Comparison of ENCODE assay signal across 9 mouse cellular contexts in the genomic region with DNA sequence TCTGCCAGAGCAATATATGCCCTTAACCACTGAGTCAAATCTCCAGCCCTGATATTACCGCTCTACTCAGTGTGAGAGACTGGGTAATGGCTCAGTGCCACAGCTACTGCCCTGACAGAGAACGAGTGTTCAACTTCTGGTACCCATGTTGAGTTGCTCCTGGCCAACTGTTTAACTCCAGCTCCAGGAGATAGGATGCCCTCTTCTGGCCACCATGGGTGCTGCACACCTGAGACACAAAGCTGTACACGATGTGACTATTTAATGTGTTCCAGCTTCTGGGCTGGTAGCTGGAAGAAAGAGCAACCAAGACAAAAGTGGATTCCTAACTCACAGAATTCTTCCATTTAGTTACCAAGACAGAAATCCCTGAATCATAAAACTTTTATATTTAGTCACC. TPM values are rescaled to one million over a fixed set of nuclear protein-coding genes. Genes with fewer than 3 reads are reported as not detected.
DNase-seq lines count a peak whose midpoint lies in the region; ATAC-seq and TF ChIP-seq lines count a peak whose summit lies in the region.
"Had no signal": no experiment of that assay in that cellular context is flagged by ENCODE, and none has a peak within 500 bp of the region (broad histone marks: within the 10 kb centered on the region; RNA-seq: fewer than 3 reads in every experiment).

No protein-coding gene starts in this region.

- H3K36me3 ChIP-seq in limb, embryonic 10.5 days: peaks cover 9% of the 10 kb centered on the region
- H3K36me3 ChIP-seq in stomach, postnatal 0 days (ENCODE audit: control insufficient read depth, insufficient read depth, low read length): no peaks in the 10 kb centered on the region
- H3K36me3 ChIP-seq in midbrain, embryonic 11.5 days (ENCODE audit: control insufficient read depth, insufficient read depth, low read length): peaks cover 1% of the 10 kb centered on the region; the same call in 1 of the 2 replicates

- intact Hi-C loops in left cerebral cortex, postnatal 4 days (cut with DNase I): no loop called here

- TF ChIP-seq CTCF in stomach, postnatal 0 days (IDR thresholded peaks at IDR 0.05; ENCODE audit: low read depth): peak; percentile 62

- no peak overlapping the region for H3K9ac ChIP-seq in stomach, postnatal 0 days (ENCODE audit: low read length)
- H3K9ac ChIP-seq in midbrain, embryonic 11.5 days (ENCODE audit: low read length): no peak overlapping the region
- H3K9ac ChIP-seq: embryonic facial prominence, embryonic 15.5 days; limb, embryonic 13.5 days had no signal

- H3K4me2 ChIP-seq in stomach, postnatal 0 days (replicated peaks; ENCODE audit: low read depth): no peak overlapping the region
- no peak overlapping the region for H3K4me2 ChIP-seq in midbrain, embryonic 11.5 days
- H3K4me2 ChIP-seq: embryonic facial prominence, embryonic 15.5 days; limb, embryonic 13.5 days had no signal

- peak; percentile 25 for DNase-seq in left cerebral cortex, postnatal 4 days
- no peak for DNase-seq in left cerebral cortex, adult 11 months (ENCODE audit: low spot score)
- peak; percentile 72 for DNase-seq in T-cell, adult 2 months (ENCODE audit: low spot score)
- peak; percentile 35 for DNase-seq in limb, embryonic 10.5 days (ENCODE audit: low spot score)
- DNase-seq in stomach, postnatal 0 days (ENCODE audit: low spot score): peak; percentile 17
- DNase-seq in gastrocnemius, adult 18-20 months (ENCODE audit: low spot score): no peak
- no peak for DNase-seq in midbrain, embryonic 11.5 days (ENCODE audit: low spot score, missing footprints)

- no peak overlapping the region for H3K27ac ChIP-seq in limb, embryonic 10.5 days
- no peak overlapping the region for H3K27ac ChIP-seq in stomach, postnatal 0 days (replicated peaks)
- no peak overlapping the region for H3K27ac ChIP-seq in midbrain, embryonic 11.5 days (ENCODE audit: low read depth, low read length)
- H3K27ac ChIP-seq: embryonic facial prominence, embryonic 15.5 days; limb, embryonic 13.5 days had no signal

- H3K4me1 ChIP-seq in limb, embryonic 10.5 days: peaks cover 12% of the 10 kb centered on the region
- H3K4me1 ChIP-seq in stomach, postnatal 0 days (replicated peaks; ENCODE audit: control insufficient read depth, insufficient read depth): no peaks in the 10 kb centered on the region
- peaks cover 5% of the 10 kb centered on the region; the same call in 1 of the 2 replicates for H3K4me1 ChIP-seq in midbrain, embryonic 11.5 days (ENCODE audit: control insufficient read depth, insufficient read depth, low read length)

- H3K9me3 ChIP-seq in limb, embryonic 10.5 days (replicated peaks): no peaks in the 10 kb centered on the region
- H3K9me3 ChIP-seq in stomach, postnatal 0 days (ENCODE audit: control insufficient read depth, low read length): no peaks in the 10 kb centered on the region
- no peaks in the 10 kb centered on the region for H3K9me3 ChIP-seq in midbrain, embryonic 11.5 days (ENCODE audit: control insufficient read depth, low read length)
- H3K9me3 ChIP-seq: embryonic facial prominence, embryonic 15.5 days; limb, embryonic 13.5 days had no signal

- H3K4me3 ChIP-seq in limb, embryonic 10.5 days: no peak overlapping the region
- H3K4me3 ChIP-seq in stomach, postnatal 0 days (ENCODE audit: low read depth, low read length): no peak overlapping the region
- H3K4me3 ChIP-seq in midbrain, embryonic 11.5 days (ENCODE audit: low read depth, low read length): no peak overlapping the region
- H3K4me3 ChIP-seq: embryonic facial prominence, embryonic 15.5 days; limb, embryonic 13.5 days had no signal

- no peak for ATAC-seq in stomach, postnatal 0 days (ENCODE audit: low FRiP score, low TSS enrichment)
- no peak for ATAC-seq in midbrain, embryonic 11.5 days (ENCODE audit: low FRiP score)

- TF ChIP-seq EP300 in stomach, postnatal 0 days (optimal IDR thresholded peaks at IDR 0.05): no peak

- H3K27me3 ChIP-seq in limb, embryonic 10.5 days (ENCODE audit: low read depth, poor library complexity, severe bottlenecking): no peaks in the 10 kb centered on the region
- H3K27me3 ChIP-seq in stomach, postnatal 0 days (ENCODE audit: control insufficient read depth, insufficient read depth, low read length): no peaks in the 10 kb centered on the region
- H3K27me3 ChIP-seq in midbrain, embryonic 11.5 days (ENCODE audit: control insufficient read depth, insufficient read depth, low read length): no peaks in the 10 kb centered on the region
- H3K27me3 ChIP-seq: embryonic facial prominence, embryonic 15.5 days; limb, embryonic 13.5 days had no signal

- 90% methylated on average over 3 of the region's 3 CpGs for WGBS in limb, embryonic 10.5 days
- WGBS in stomach, postnatal 0 days: 93% methylated on average over 3 of the region's 3 CpGs
- WGBS in midbrain, embryonic 11.5 days: 86% methylated on average over 3 of the region's 3 CpGs

RNA-seq across cellular contexts. Expression of a gene that starts 2.4 kb away (rescaled TPM):
- 10 to 100 TPM; 20.6 to 27.9 TPM for total RNA-seq in left cerebral cortex, postnatal 4 days (2021)
- 38.3 and 43.5 TPM in 2 replicates for polyA plus RNA-seq in limb, embryonic 10.5 days (2016; fragmentation: Nextera tagmentation; extraction: Ambion mirVana)
- polyA plus RNA-seq in stomach, postnatal 0 days (2015; fragmentation: Nextera tagmentation; extraction: Ambion mirVana): 24.1 and 25.3 TPM in 2 replicates
- 1 to 10 TPM in 1 of 2 experiments, under 1 TPM in 1; 0.74 to 2.3 TPM for total RNA-seq in gastrocnemius, adult 18-20 months (2021)
- polyA plus RNA-seq in midbrain, embryonic 11.5 days (2014; fragmentation: Nextera tagmentation; extraction: Ambion mirVana): 35.0 and 37.2 TPM in 2 replicates

RNA-seq across cellular contexts. Expression of a gene that starts 4.7 kb away (rescaled TPM):
- total RNA-seq in left cerebral cortex, postnatal 4 days (2021): 10 to 100 TPM; 46.7 to 47.5 TPM
- polyA plus RNA-seq in limb, embryonic 10.5 days (2016; fragmentation: Nextera tagmentation; extraction: Ambion mirVana): 20.5 and 22.0 TPM in 2 replicates
- polyA plus RNA-seq in stomach, postnatal 0 days (2015; fragmentation: Nextera tagmentation; extraction: Ambion mirVana): 11.0 and 13.4 TPM in 2 replicates
- 1 to 10 TPM; 4.0 to 4.1 TPM for total RNA-seq in gastrocnemius, adult 18-20 months (2021)
- 35.9 and 37.0 TPM in 2 replicates for polyA plus RNA-seq in midbrain, embryonic 11.5 days (2014; fragmentation: Nextera tagmentation; extraction: Ambion mirVana)

RNA-seq across cellular contexts. Expression of a gene that starts 40.0 kb away (rescaled TPM):
- total RNA-seq in left cerebral cortex, postnatal 4 days (2021): not detected
- not detected in 2 replicates for polyA plus RNA-seq in limb, embryonic 10.5 days (2016; fragmentation: Nextera tagmentation; extraction: Ambion mirVana)
- not detected in 2 replicates for polyA plus RNA-seq in stomach, postnatal 0 days (2015; fragmentation: Nextera tagmentation; extraction: Ambion mirVana)
- not detected for total RNA-seq in gastrocnemius, adult 18-20 months (2021)
- polyA plus RNA-seq in midbrain, embryonic 11.5 days (2014; fragmentation: Nextera tagmentation; extraction: Ambion mirVana): not detected in 2 replicates
- polyA plus RNA-seq: embryonic facial prominence, embryonic 15.5 days; limb, embryonic 13.5 days had no signal

RNA-seq across cellular contexts. Expression of a gene that starts 56.9 kb away (rescaled TPM):
- not detected for total RNA-seq in left cerebral cortex, postnatal 4 days (2021)
- not detected in 2 replicates for polyA plus RNA-seq in limb, embryonic 10.5 days (2016; fragmentation: Nextera tagmentation; extraction: Ambion mirVana)
- not detected in 2 replicates for polyA plus RNA-seq in stomach, postnatal 0 days (2015; fragmentation: Nextera tagmentation; extraction: Ambion mirVana)
- total RNA-seq in gastrocnemius, adult 18-20 months (2021): not detected
- not detected in 2 replicates for polyA plus RNA-seq in midbrain, embryonic 11.5 days (2014; fragmentation: Nextera tagmentation; extraction: Ambion mirVana)
- polyA plus RNA-seq: embryonic facial prominence, embryonic 15.5 days; limb, embryonic 13.5 days had no signal

RNA-seq across cellular contexts. Expression of a gene that starts 56.9 kb away (rescaled TPM):
- total RNA-seq in left cerebral cortex, postnatal 4 days (2021): not detected
- polyA plus RNA-seq in limb, embryonic 10.5 days (2016; fragmentation: Nextera tagmentation; extraction: Ambion mirVana): not detected in 2 replicates
- not detected in 2 replicates for polyA plus RNA-seq in stomach, postnatal 0 days (2015; fragmentation: Nextera tagmentation; extraction: Ambion mirVana)
- not detected for total RNA-seq in gastrocnemius, adult 18-20 months (2021)
- not detected in 2 replicates for polyA plus RNA-seq in midbrain, embryonic 11.5 days (2014; fragmentation: Nextera tagmentation; extraction: Ambion mirVana)
- polyA plus RNA-seq: embryonic facial prominence, embryonic 15.5 days; limb, embryonic 13.5 days had no signal

Comparison
In these comparisons a context has a peak if more than half of its experiments do, and no peak if none do; other contexts are left out.
1. DNase-seq: peak in left cerebral cortex, postnatal 4 days (single experiment), T-cell, adult 2 months (single experiment), limb, embryonic 10.5 days (single experiment) and stomach, postnatal 0 days (single experiment); none in left cerebral cortex, adult 11 months (single experiment), gastrocnemius, adult 18-20 months (single experiment) and midbrain, embryonic 11.5 days (single experiment).